Mouse (Mus musculus): Measurements from ENCODE around the gene Mrpl46.
A peak's percentile ranks its signal among the peaks of the same experiment; 100 is the strongest.

Gene Mrpl46

DNA sequence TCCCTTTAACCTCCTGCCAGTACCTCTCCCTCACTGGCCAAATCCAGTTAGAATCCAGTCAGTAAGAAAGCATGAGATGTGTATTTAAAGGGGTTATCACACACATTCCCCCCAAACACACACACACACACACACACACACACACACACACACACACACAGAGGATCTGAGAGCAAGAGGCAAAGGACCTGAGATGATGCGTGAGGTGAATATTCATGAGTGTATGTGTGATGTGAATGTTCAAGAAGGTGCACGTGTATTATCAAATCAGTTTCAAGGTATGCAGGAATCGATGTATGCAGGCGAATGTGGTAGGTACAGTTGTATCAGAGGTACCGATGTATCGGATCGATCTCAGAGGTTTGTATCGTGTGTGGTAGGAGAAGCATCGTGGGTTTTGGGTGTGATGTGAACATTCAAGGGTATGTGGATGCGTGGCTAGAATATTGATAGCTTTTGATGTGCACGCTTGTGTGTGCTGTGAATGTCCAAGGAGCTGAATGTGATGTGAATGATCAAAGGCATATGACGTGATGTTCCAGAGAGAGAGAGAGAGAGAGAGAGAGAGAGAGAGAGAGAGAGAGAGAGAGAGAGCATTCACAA lies 15.3 kb downstream of the Mrpl46 start:
- no peak for DNase-seq

DNA sequence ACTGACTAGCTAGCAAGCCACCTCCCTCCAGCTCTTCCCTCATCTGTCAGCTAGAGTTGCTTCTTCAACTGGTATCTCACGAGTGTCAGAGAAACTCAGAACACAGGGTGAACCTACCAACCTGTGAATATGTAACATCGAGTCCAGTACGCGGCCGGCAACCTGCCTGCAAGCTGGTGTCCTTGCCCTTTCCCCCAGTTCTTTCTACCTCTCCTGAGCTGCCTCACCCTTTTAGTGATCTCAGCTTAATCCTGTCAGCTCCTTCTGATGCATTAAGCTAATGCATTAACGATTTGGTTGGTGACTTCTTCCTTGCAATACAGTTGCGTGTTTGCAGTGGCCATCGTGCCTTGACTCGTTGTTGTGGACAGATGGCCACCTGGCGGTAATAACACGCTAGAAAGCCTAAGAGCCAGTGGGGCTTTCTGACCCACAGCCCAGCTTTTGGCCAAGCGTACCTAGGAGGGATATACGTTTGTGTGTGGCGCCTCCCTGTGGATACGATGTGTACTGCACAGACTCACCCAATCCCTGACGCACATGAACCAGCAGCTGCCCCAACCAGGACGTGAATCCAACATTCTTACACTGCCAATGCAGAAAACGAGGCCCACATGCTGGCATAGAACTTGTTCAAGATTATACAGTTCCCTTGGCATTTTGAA lies 17.2 kb downstream of the Mrpl46 start:
- peak; percentile 86 for DNase-seq

DNA sequence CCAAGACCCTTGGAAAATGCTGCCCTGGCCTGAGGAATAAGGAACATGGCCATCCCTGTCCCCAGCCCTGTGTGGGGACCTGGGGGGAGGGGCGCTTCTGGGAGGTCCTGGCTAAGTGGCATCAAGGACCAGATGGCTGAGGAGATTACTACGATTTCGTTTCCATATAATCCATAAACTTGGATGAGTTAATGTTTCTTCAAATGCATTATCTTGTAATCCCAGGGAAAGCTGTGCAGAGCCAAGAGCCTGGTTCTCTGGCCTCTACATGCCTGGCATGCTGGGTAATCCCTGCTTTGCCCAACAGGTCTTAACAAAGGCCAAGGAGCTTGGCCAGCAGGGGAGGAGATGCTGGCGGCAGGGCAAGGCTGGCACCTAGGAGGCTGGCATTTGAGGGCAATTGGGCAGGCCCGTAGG lies 18.1 kb downstream of the Mrpl46 start:
- DNase-seq: peak; percentile 64

DNA sequence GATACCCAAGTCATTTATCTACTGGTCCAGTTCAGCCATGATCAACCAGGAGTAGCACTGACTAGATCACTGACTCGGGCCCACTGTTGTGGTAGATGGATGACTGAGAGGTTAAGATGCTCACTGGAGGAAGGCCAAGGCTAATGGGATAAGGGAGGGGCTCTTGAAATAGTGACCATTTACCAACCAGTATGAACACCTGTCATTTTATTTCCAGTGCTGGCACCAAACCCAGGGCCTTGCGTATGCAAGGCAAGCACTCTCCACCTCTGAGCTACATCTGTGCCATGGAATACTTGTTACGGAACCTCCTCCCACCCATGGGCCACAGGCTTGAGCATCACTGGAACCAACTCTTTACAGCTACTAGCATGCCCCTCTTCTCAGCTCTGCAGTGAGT lies 19.5 kb downstream of the Mrpl46 start:
- DNase-seq: no peak

DNA sequence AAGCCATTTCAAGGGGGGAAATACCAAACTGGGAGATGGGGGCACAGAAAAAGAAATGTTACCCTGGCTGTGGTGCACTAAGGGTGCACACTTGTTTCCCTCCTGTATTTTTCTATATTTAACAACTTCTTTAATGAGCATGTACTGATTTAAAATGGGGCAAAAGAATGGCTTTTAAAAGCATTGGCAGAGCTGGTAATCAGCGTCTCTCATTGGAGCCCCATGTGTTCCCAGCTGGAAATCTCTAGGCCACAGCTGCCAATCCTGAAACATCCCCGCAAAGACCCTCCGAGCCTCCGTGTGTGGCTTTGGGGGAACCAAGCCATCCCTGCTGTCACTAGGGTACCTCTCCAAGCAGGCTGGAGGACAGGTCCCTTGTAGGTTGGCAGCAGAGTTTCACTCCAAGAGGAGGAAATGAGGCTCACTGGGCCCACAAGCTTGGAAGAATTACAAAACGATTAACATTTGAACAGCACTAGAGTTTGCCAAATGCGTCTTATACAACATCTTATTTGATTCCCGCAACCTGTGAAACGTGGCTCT lies 28.8 kb downstream of the Mrpl46 start:
- DNase-seq: no peak

DNA sequence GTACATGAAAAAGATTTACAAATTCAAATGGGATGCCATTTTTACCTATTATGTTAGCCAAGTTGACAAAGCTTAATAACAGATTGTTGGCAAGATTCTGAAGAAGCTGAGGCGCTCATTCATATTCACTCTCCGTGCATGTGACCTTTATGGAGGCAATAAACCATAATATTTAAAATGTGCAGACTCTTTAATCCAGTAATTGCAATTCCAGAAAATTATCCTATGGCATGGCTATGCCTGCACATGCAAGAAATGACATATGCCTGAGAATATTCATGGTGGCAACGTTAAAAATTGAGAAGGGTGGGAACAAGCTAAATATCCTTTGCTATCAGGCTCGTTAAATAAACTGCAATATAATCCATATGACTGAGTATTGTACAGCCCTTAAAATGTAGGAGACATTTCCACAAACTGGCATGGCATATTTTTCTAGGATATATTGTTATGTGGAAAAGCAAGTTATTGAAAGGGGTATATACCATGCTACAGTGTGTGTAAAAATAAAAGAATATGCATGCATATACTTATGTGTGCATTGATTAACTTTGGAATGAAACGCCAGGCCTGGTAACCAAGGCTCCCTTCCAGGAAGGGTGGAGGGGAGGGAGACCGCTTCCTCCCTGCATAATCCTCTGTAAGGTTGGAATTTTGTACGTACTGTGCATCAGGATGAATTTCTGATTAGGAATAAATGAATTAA lies 29.4 kb downstream of the Mrpl46 start:
- no peak for DNase-seq

DNA sequence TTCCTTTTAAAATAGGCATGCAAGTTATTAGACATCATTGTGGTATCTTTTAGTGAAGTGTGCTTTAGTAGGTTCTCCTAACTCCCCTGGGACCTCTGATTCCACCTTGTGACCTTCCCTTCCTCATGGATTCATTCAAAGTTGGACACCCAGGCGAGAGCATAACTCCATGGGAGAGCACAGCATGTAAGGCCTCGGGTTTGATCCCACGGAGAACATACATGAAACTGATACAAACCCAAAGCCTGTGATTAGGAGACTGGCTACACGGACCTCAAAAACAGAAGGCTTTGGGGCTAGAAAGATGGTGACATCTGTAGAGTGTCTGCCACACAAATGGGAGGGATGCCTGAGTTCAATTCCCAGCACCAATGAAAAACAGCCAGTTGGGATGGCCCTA lies 30.4 kb downstream of the Mrpl46 start:
- no peak for DNase-seq

DNA sequence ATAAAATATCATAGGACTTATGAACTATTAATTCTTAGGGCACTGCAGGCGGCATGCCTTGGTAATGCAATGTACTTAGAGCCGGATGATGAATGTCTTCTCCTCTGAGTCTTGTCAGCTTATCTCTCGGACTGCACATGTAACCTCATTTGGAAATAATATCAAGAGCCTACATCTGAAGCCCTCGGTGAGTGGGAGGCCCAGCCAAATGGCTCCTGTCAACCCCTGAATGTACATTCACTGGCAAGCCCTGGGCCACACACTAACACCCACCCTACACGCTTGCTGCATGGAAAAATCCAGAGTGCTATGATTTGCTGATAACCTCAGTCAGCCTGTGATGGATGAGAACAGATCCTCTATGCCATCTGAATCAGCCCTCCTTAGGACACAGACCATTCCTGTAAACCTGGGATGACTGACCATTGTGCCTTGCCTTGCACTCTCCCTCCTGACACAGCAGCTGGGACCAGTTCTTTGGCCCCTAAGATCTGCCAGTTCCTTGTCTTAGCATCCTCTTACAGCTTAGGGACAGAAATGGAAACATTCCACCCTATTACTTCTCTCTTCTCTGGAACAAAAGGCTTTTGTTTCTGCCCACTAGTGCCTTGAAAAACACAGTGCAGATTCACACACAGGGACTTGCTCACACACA lies 39.5 kb downstream of the Mrpl46 start:
- no peak for DNase-seq

DNA sequence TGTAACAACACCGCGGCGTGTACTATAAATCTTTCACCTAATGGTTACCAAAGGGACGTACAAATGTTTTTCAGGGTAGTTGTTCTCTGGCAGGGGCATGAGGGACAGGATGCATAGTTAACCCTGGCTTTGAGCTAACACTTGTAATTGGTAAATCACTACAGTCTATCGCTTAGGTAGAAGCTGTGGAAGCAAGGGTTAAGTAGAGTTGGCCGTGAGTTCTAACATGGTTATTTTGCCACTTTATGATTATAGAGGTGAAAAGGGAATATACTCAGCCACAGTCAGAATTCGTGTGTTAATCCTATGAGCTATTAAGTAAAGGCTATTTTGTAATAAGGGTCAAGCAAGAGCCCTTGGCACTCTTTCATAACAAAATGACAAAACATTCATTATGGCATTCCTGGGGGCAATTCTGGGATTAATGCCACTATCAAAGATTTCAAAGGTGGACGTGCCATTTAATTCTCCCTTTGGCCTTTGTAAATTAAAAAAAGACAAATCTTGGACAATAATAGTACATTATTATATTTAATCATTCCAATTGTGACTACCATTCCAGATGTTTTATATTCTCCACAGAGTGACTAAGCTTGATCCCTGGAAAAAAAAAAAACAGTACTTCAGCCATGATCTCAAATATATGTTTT lies 43.9 kb downstream of the Mrpl46 start:
- no peak for DNase-seq

DNA sequence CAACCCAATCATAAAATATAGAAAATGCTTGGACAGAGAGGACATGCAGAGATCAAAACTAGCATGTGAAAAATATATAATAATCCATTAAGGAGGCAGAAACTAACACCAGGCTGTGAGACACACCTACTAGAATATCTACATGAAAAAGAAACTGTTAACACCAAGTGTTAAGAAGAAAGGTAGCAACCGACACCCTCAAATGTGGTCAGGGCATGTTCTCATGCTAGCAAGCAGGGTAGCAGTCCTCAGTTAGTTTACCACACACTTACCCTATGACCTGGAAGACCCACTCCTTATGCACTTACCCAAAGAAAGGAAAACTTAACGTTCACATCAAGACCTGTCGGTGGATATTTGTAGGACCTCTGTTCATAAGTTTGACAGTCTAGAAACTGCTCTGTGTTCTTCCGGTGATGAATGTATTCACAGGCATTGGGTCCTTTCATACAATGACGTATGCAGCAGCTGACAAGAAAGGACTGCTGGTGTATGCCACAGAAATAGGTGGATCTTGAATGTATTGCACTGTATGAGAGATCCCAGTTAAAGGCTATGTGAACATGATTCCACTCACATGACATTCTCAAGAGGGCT lies 45.6 kb downstream of the Mrpl46 start, which contains the start of gene Ntrk3:
TSS of gene Ntrk3 (minus strand) at position 399 of the 597 bp plus-strand sequence.
- DNase-seq: no peak

DNA sequence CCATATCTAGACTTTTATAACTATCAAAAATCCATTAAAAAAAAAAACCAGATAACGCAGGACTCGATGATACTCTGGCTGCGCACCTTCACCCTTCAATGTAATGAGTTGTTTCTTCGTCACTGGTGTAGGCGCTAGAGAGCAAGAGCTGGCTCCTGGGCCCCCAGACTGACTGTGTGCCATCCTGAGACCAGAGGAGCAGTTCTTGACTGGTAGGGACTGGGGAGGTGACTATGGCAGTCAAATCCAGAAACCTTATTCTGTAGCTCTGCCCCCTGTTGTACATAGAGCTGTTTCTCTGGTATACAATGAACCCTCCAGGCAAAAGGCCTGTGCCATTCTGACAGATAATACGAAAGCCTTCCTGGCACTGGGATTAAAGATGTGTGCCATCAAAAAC lies 46.1 kb downstream of the Mrpl46 start:
- DNase-seq: no peak

DNA sequence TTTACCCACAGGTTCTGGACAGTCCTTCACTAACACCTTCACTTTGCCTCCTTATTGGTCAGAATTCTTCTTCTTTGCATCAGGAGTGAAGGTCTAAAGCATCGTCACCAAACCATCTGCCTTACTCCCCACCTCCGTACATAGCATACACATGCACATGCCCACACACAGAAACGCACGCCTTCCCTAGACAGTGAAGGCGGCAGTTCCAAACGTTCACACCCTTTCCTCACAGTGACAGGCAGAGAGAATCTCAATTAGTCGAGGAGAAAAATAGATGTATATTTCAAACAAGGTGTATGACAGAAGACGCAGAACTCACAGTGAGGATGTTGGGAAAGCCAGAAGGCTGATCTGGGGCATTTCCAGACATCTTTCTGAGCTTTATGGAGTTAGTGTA lies 51.9 kb downstream of the Mrpl46 start:
- no peak for DNase-seq
